Mouse (Mus musculus) stomach, embryonic 14.5 days (tissue): ENCODE data around the gene Myh6. TPM values are rescaled to one million over a fixed set of nuclear protein-coding genes. Genes with fewer than 3 reads are reported as not detected.
A peak's percentile ranks its signal among the peaks of the same experiment; 100 is the strongest.

Experiments
- ATAC-seq: fragments of 200-750 bp; cut with Nextera tagmentation; 2 replicates; pipeline ENCODE4 v1.8.0; 2017; ENCODE audit warnings: low read depth, moderate TSS enrichment; ENCODE audit not compliant: insufficient number of reproducible peaks, insufficient read depth, low FRiP score
- H3K27ac ChIP-seq: fragments of 300-500 bp; sonication (generic); 2 replicates; pipeline ENCODE4 v1.5.1; 2014; ENCODE audit warnings: mild to moderate bottlenecking, low read length, moderate library complexity, mixed read lengths
- H3K27me3 ChIP-seq: fragments of 300-500 bp; sonication (generic); 2 replicates; pipeline ENCODE4 v1.6.1; 2014; ENCODE audit warnings: low read length, control low read depth, mixed read lengths; ENCODE audit not compliant: control insufficient read depth, insufficient read depth
- H3K36me3 ChIP-seq: fragments of 300-500 bp; sonication (generic); 2 replicates; pipeline ENCODE4 v1.6.1; 2014; ENCODE audit warnings: mild to moderate bottlenecking, control low read depth, low read length, moderate library complexity, mixed read lengths; ENCODE audit not compliant: control insufficient read depth, insufficient read depth
- H3K4me1 ChIP-seq: fragments of 300-500 bp; sonication (generic); 2 replicates; pipeline ENCODE4 v1.6.1; 2014; ENCODE audit warnings: low read length, control low read depth, mixed read lengths; ENCODE audit not compliant: control insufficient read depth, insufficient read depth
- H3K4me2 ChIP-seq: fragments of 300-500 bp; sonication (generic); replicated peaks from 2 replicates; pipeline ENCODE4 v1.6.1; 2014; ENCODE audit warnings: low read depth, low read length, control low read depth
- H3K4me3 ChIP-seq: fragments of 300-500 bp; sonication (generic); 2 replicates; pipeline ENCODE4 v1.5.1; 2014; ENCODE audit warnings: low read depth, low read length, control low read depth
- H3K9ac ChIP-seq: fragments of 300-500 bp; sonication (generic); replicated peaks from 2 replicates; pipeline ENCODE4 v1.6.1; 2014; ENCODE audit warnings: low read depth, mild to moderate bottlenecking, control low read depth, low read length, moderate library complexity, mixed read lengths
- H3K9me3 ChIP-seq: fragments of 300-500 bp; sonication (generic); 2 replicates; pipeline ENCODE4 v1.6.1; 2016; ENCODE audit warnings: low read depth, low read length, control low read depth; ENCODE audit not compliant: control insufficient read depth
- WGBS: fragments of 180-500 bp; shearing (Covaris S2); extraction: QIAGEN DNeasy Blood & Tissue Kit; methylation state at CpG from one replicate; pipeline ENCODE4 v1.1.7; 2014; 5-methylcytosine and 5-hydroxymethylcytosine counted together
- polyA plus RNA-seq: library from polyadenylated mRNA; unstranded; fragments of >200 nt; fragmentation: Nextera tagmentation; extraction: Ambion mirVana; gene quantifications from 2 replicates; pipeline ENCODE4 v1.2.1, GENCODE M21; 2014

Gene Myh6
- polyA plus RNA-seq, result 0.75 and 1.00 TPM in 2 replicates

DNA sequence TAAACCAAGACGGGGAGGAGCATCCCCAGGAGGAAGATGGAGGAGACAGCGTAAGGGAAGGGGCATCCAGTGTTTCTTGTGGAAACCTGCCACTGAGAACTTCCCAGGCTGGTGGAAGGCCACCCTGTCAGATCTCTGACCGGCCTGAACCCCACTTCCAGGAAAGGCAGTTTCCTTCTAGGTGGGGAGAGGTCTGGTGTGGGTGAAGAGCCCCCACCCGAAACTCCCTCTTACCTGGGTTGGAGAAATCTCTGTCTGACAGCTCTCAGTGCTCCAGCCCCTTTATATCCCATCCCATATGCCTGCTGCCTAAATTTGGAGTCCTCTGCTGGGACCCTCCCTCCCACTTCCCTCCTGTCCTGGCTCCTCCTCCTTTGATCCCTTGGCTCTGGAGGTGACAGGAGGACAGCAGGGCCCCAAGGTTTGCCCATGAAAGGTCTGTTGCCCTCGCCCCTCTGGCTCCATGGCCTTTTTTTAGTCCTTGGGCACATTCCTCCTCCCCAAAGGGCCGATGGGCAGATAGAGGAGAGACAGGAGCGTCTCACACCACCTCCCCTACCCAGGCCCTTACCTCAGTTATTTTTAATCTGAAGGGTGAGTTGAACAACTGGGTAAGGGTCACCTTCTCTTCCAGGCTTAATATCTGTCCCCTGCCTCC is at the start of gene Myh6:
Myh6 (minus strand) TSS at position 608 of the 658 bp plus-strand sequence.
- no peak within 1 kb of the TSS for H3K27ac ChIP-seq
- H3K4me2 ChIP-seq, result no peak within 1 kb of the TSS
- no peaks in the 10 kb centered on the region for H3K27me3 ChIP-seq
- no peaks in the 10 kb centered on the region for H3K9me3 ChIP-seq
- H3K36me3 ChIP-seq, result no peaks in the 10 kb centered on the region
- no peak within 1 kb of the TSS for H3K4me3 ChIP-seq
- H3K4me1 ChIP-seq, result no peaks in the 10 kb centered on the region
- H3K9ac ChIP-seq, result no peak within 1 kb of the TSS
- ATAC-seq, result no peak
- WGBS, result 66% methylated on average over 7 of the region's 7 CpGs

- no peaks in the 10 kb centered on the region for H3K9me3 ChIP-seq
- H3K4me1 ChIP-seq, result no peaks in the 10 kb centered on the region
- peak overlapping the region; percentile 62 for H3K9ac ChIP-seq
- peak overlapping the region; percentile 76 for H3K4me2 ChIP-seq
- no peaks in the 10 kb centered on the region for H3K27me3 ChIP-seq
- H3K27ac ChIP-seq, result peak overlapping the region; percentile 56; the same call in 1 of the 2 replicates
- H3K4me3 ChIP-seq, result peak overlapping the region; percentile 72
- ATAC-seq, result peak; percentile 23; the same call in 1 of the 2 replicates
- H3K36me3 ChIP-seq, result peaks cover 13% of the 10 kb centered on the region
- under 1% methylated on average over 17 of the region's 17 CpGs for WGBS
Observed at GRCm38 (mm10) chr14:55015767-55016111, 49.0 kb upstream of the Myh6 start.

GRCm38 (mm10) chr14:55014991-55015766 is 48.5 kb upstream of the Myh6 start, which contains the start of gene Ngdn:
Ngdn (plus strand) TSS chr14:55015454.
- Histone ChIP-seq H3K4me1 (no peaks in the 10 kb centered on the region), H3K9ac (peak within 1 kb of the TSS; percentile 62), H3K9me3 (no peaks in the 10 kb centered on the region), H3K4me3 (peak within 1 kb of the TSS; percentile 72), H3K27ac (peak within 1 kb of the TSS; percentile 92), H3K4me2 (peak within 1 kb of the TSS; percentile 76), H3K36me3 (peaks cover 10% of the 10 kb centered on the region), H3K27me3 (no peaks in the 10 kb centered on the region)
- ATAC-seq, result peak; percentile 96
- under 1% methylated on average over 36 of the region's 36 CpGs for WGBS

DNA sequence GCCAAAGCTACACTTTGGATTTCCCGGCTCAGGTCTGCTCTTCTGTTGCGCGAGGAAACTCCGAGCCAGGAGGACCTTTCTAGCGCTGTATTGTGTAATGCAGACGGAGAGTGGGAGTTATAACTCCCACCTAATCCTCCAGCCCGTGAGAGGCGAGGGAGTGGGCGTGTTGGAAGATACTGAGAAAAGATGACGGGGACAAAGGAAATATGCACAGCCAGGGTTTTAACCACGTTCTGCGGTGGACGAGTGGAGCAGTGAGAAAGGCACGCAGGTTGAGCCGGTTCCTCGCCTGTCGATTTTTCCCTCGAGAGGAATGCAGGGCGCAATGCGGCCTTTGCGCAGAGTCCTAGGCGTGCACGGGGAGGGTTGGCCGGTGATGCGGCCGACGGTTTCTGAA is 47.9 kb upstream of the Myh6 start:
- Histone ChIP-seq H3K9me3 (no peaks in the 10 kb centered on the region), H3K4me2 (peak overlapping the region; percentile 49), H3K4me3 (peak overlapping the region; percentile 36), H3K36me3 (peaks cover 10% of the 10 kb centered on the region), H3K4me1 (no peaks in the 10 kb centered on the region), H3K27ac (peak overlapping the region; percentile 92), H3K9ac (peak overlapping the region; percentile 45), H3K27me3 (no peaks in the 10 kb centered on the region)
- WGBS, result 0% methylated on average over 27 of the region's 27 CpGs
- peak; percentile 60 for ATAC-seq

- no peak overlapping the region for H3K27ac ChIP-seq
- no peaks in the 10 kb centered on the region for H3K4me1 ChIP-seq
- H3K9ac ChIP-seq, result no peak overlapping the region
- no peak overlapping the region for H3K4me2 ChIP-seq
- ATAC-seq, result no peak
- WGBS, result 66% methylated on average over 4 of the region's 4 CpGs
- H3K4me3 ChIP-seq, result no peak overlapping the region
- no peaks in the 10 kb centered on the region for H3K9me3 ChIP-seq
- no peaks in the 10 kb centered on the region for H3K36me3 ChIP-seq
- no peaks in the 10 kb centered on the region for H3K27me3 ChIP-seq
Observed at GRCm38 (mm10) chr14:55011116-55011515, 44.4 kb upstream of the Myh6 start.

GRCm38 (mm10) chr14:55008417-55008816 is 41.7 kb upstream of the Myh6 start:
- no peaks in the 10 kb centered on the region for H3K9me3 ChIP-seq
- no peaks in the 10 kb centered on the region for H3K4me1 ChIP-seq
- ATAC-seq, result no peak
- H3K4me3 ChIP-seq, result no peak overlapping the region
- H3K27ac ChIP-seq, result no peak overlapping the region
- H3K4me2 ChIP-seq, result no peak overlapping the region
- 77% methylated on average over 8 of the region's 8 CpGs for WGBS
- no peaks in the 10 kb centered on the region for H3K27me3 ChIP-seq
- no peak overlapping the region for H3K9ac ChIP-seq
- H3K36me3 ChIP-seq, result no peaks in the 10 kb centered on the region

GRCm38 (mm10) chr14:55007120-55007908 is 40.6 kb upstream of the Myh6 start:
- Histone ChIP-seq H3K4me3 (no peak overlapping the region), H3K27me3 (no peaks in the 10 kb centered on the region), H3K27ac (no peak overlapping the region), H3K36me3 (no peaks in the 10 kb centered on the region), H3K4me1 (no peaks in the 10 kb centered on the region), H3K9me3 (no peaks in the 10 kb centered on the region), H3K4me2 (no peak overlapping the region), H3K9ac (no peak overlapping the region)
- WGBS, result 82% methylated on average over 9 of the region's 9 CpGs
- ATAC-seq, result no peak

DNA sequence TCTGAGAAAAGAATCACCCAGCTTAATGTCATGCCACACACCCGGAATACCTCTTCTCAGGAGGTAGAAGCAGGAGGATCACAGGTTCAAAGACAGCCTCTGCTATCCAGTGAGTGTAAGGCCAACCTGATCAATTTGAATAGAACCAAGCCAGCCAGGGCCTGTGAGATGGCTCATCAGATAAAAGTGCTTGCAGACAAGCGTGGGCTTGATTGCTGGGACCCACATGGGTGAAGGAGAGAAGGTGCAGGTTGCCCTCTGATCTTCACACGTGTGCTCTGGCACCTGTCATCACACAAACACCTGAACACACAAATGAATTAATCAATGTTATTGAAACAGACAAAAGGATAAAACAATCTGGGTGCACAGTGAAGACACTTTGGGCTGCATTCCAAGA is 39.8 kb upstream of the Myh6 start:
- H3K36me3 ChIP-seq, result no peaks in the 10 kb centered on the region
- no peak overlapping the region for H3K4me2 ChIP-seq
- H3K4me3 ChIP-seq, result no peak overlapping the region
- WGBS, result 61% methylated on average over 3 of the region's 3 CpGs
- ATAC-seq, result no peak
- H3K9ac ChIP-seq, result no peak overlapping the region
- H3K27ac ChIP-seq, result no peak overlapping the region
- no peaks in the 10 kb centered on the region for H3K27me3 ChIP-seq
- H3K9me3 ChIP-seq, result no peaks in the 10 kb centered on the region
- no peaks in the 10 kb centered on the region for H3K4me1 ChIP-seq
